Mouse (Mus musculus) E14TG2a.4 (cell line): ENCODE measurements at regions not wholly inside any gene's neighbourhood (a gene's known extent, or its start where the extent isn't known, plus 50 kb on each side); places are given as distances from the start of the nearest gene placed in this dataset.
A peak's percentile ranks its signal among the peaks of the same experiment; 100 is the strongest.

Source experiments
- H3K27me3 ChIP-seq: 2 replicates; pipeline ENCODE4 v1.6.1; 2014; ENCODE audit warnings: low read length, control low read depth; ENCODE audit not compliant: insufficient read depth
- H3K36me3 ChIP-seq: 2 replicates; pipeline ENCODE4 v1.6.1; 2014; ENCODE audit warnings: low read length, control low read depth; ENCODE audit not compliant: insufficient read depth
- H3K4me1 ChIP-seq: replicated peaks from 2 replicates; pipeline ENCODE4 v1.6.1; 2014; ENCODE audit warnings: low read depth, low read length, control low read depth
- H3K4me3 ChIP-seq: replicated peaks from 2 replicates; pipeline ENCODE4 v1.5.1; 2014; ENCODE audit warnings: mild to moderate bottlenecking, low read length
- H3K9me3 ChIP-seq: 2 replicates; pipeline ENCODE4 v1.6.1; 2014; ENCODE audit warnings: low read length, control low read depth
- CTCF ChIP-seq: conservative IDR thresholded peaks from 2 replicates; pipeline ENCODE4 v1.5.1; 2014; ENCODE audit warnings: low read length
- NANOG ChIP-seq: IDR thresholded peaks from 2 replicates; pipeline ENCODE4 v1.6.1; 2014; ENCODE audit warnings: borderline replicate concordance, low read length, mixed read lengths
- POU5F1 ChIP-seq: IDR thresholded peaks from 2 replicates; pipeline ENCODE4 v1.6.1; 2014; ENCODE audit warnings: low read length, borderline replicate concordance

GRCm38 (mm10) chr3:35097766-35098165 lies 447.6 kb downstream of the Sox2 start:
- Histone ChIP-seq H3K4me3 (no peak overlapping the region), H3K4me1 (peaks cover 25% of the 10 kb centered on the region), H3K27me3 (peaks cover 2% of the 10 kb centered on the region; the same call in 1 of the 2 replicates), H3K36me3 (no peaks in the 10 kb centered on the region), H3K9me3 (no peaks in the 10 kb centered on the region)
- TF ChIP-seq CTCF (no peak), NANOG (no peak), POU5F1 (no peak)

GRCm38 (mm10) chr3:35099226-35099625 lies 449.0 kb downstream of the Sox2 start:
- Histone ChIP-seq H3K36me3 (no peaks in the 10 kb centered on the region), H3K27me3 (no peaks in the 10 kb centered on the region), H3K9me3 (no peaks in the 10 kb centered on the region), H3K4me1 (peaks cover 29% of the 10 kb centered on the region), H3K4me3 (no peak overlapping the region)
- TF ChIP-seq CTCF (no peak), NANOG (no peak), POU5F1 (no peak)

GRCm38 (mm10) chr3:35099876-35100420 lies 449.7 kb downstream of the Sox2 start:
- Histone ChIP-seq H3K9me3 (no peaks in the 10 kb centered on the region), H3K27me3 (no peaks in the 10 kb centered on the region), H3K36me3 (no peaks in the 10 kb centered on the region), H3K4me3 (no peak overlapping the region), H3K4me1 (peaks cover 29% of the 10 kb centered on the region)
- no peak for TF ChIP-seq POU5F1
- TF ChIP-seq CTCF, result no peak
- TF ChIP-seq NANOG, result no peak

- Histone ChIP-seq H3K36me3 (no peaks in the 10 kb centered on the region), H3K27me3 (no peaks in the 10 kb centered on the region), H3K4me1 (peaks cover 28% of the 10 kb centered on the region), H3K4me3 (no peak overlapping the region), H3K9me3 (no peaks in the 10 kb centered on the region)
- TF ChIP-seq NANOG, result no peak
- no peak for TF ChIP-seq POU5F1
- TF ChIP-seq CTCF, result no peak
Observed at GRCm38 (mm10) chr3:35101286-35101685, 451.1 kb downstream of the Sox2 start.

GRCm38 (mm10) chr3:35101951-35102350 lies 451.7 kb downstream of the Sox2 start:
- Histone ChIP-seq H3K27me3 (no peaks in the 10 kb centered on the region), H3K4me3 (no peak overlapping the region), H3K9me3 (no peaks in the 10 kb centered on the region), H3K4me1 (peaks cover 22% of the 10 kb centered on the region), H3K36me3 (no peaks in the 10 kb centered on the region)
- TF ChIP-seq NANOG (no peak; the same call in 1 of the 2 replicates), CTCF (no peak), POU5F1 (no peak)

- H3K4me3 ChIP-seq, result no peak overlapping the region
- peaks cover 22% of the 10 kb centered on the region for H3K4me1 ChIP-seq
- H3K36me3 ChIP-seq, result no peaks in the 10 kb centered on the region
- peak; percentile 64 for TF ChIP-seq CTCF
- no peak for TF ChIP-seq POU5F1
- no peak for TF ChIP-seq NANOG
- no peaks in the 10 kb centered on the region for H3K27me3 ChIP-seq
- no peaks in the 10 kb centered on the region for H3K9me3 ChIP-seq
Observed at GRCm38 (mm10) chr3:35102715-35103591, 452.7 kb downstream of the Sox2 start.

- TF ChIP-seq CTCF (no peak), NANOG (no peak), POU5F1 (no peak)
Observed at GRCm38 (mm10) chr3:35104884-35105283, 454.7 kb downstream of the Sox2 start.

GRCm38 (mm10) chr3:35106097-35106496 lies 455.9 kb downstream of the Sox2 start:
- peaks cover 21% of the 10 kb centered on the region for H3K4me1 ChIP-seq
- no peaks in the 10 kb centered on the region for H3K27me3 ChIP-seq
- no peaks in the 10 kb centered on the region for H3K36me3 ChIP-seq
- no peak overlapping the region for H3K4me3 ChIP-seq
- no peaks in the 10 kb centered on the region for H3K9me3 ChIP-seq
- TF ChIP-seq POU5F1, result no peak
- TF ChIP-seq CTCF, result no peak
- TF ChIP-seq NANOG, result no peak

More at GRCm38 (mm10) chr3:35104884-35105283, 454.7 kb downstream of the Sox2 start:
- no peaks in the 10 kb centered on the region for H3K36me3 ChIP-seq
- no peaks in the 10 kb centered on the region for H3K27me3 ChIP-seq
- H3K4me1 ChIP-seq, result peaks cover 22% of the 10 kb centered on the region
- H3K4me3 ChIP-seq, result no peak overlapping the region
- H3K9me3 ChIP-seq, result no peaks in the 10 kb centered on the region
